Mouse (Mus musculus) megakaryocyte-erythroid progenitor cell, adult 5 weeks (primary cell): Measurements from ENCODE around the gene Gna11. TPM values are rescaled to one million over a fixed set of nuclear protein-coding genes. Genes with fewer than 3 reads are reported as not detected.

Source experiments
- polyA plus RNA-seq: library from polyadenylated mRNA; stranded (reverse); fragments of >175 nt; gene quantifications from 2 replicates; pipeline ENCODE4 v1.2.3, GENCODE M21; 2012

Gna11 gene
- polyA plus RNA-seq, result 12.9 and 13.1 TPM in 2 replicates

DNA sequence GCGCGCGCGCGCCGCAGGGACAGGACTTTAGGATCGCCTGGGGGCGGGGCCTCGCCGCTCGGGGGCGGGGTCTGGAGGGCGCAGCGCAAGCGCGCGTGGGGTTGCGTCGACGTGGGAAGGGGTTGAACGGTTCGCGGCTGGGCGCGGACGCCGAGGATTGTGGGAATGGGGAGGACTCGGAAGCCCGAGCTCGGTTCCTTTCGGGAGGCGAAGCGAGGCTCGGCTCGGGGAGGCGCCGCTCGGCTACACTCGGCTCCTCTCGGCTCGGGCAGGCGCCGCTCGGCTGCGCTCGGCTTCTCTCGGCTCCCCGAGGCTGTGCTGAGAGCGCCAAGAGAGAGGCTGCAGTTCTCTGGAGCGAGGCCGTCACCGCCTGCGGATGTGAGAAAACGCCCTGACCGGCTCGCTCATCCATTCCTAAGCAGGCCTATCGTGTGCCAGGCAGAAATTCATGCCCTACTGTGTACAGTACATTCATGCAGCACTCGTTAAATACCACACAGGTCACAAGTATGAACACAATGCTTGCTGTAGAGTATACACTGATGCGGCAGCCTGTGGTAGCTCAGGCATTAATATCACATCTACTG is at the start of gene Gna11:
Gene Gna11, minus strand, starts transcription at position 30 of the 587 bp plus-strand sequence.

DNA sequence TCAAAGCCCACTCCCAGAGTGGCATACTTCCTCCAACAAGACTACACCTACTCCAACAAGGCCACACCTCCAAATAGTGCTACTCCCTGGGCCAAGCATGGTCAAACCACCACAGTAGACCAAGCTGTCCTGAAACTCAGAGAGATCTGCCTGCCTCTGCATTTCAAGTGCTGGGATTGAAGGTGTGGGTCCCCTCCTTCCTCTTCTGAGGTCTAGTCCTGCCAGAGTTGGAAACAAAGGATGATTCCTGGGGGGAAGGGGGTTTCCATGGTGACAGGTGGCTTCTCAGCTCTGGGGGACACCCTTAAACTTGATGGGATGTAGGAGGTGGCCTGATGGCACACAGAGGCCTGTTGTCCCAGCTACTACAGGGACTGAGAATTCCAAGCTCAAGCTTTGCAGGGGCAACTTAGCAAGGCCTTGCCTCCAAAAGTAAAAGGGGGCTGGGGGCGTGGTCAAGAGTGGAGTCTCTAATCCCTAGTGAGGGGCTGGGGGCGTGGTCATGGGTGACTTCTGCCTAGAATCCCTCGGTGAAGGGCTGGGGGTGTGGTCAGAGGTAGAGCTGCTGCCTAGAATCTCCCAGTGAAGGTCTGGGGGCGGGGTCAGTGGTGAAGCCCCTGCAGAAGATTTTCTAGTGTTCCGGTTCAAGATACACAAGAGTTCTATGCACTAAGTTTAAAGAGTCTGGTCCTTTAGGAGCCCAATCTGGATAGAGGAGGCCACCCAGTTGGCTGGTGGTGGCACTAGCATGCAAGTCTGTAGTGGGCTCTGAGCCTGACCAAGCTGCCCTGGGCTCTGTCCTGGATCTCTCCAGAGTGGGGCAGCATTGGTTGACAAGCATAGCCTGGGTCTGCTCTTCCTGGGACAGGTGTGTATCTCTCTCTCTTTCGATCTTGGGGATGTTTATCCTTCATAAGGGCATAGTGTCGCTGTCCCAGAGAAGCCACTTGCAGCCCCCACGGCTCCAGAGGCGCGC is 29.4 kb upstream of the Gna11 start, which contains the start of gene Tle2:
Gene Tle2, plus strand, starts transcription at position 481 of the 976 bp plus-strand sequence.

DNA sequence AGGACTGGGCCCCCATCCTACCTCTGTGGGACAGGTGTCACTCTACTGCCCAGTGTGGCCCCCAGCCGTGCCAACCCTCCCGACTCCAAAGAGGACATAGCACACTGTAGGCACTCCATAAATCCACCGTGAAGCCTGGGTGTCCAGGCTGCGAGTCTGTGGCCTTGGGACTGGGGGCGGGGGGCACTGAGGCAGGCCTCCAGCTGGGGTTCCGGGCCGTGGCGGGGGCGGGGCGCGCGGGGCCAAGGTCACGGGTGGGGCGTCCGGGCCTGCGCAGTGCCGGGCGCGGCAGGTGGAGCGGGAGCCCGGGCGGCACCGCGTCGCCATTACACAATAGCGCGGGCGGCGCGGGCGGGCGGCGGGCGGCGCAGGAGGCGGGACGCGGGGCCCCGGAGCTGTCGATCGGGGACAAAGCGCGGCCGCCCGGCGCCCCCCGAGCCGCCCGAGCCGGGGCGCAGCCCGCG is 14.2 kb upstream of the Gna11 start, which contains the start of gene Aes:
Gene Aes, plus strand, starts transcription at position 326 of the 464 bp plus-strand sequence.

GRCm38 (mm10) chr10:81524051-81524605 is 20.9 kb downstream of the Gna11 start, which contains the start of gene Gna15:
Gene Gna15 (minus strand): TSS chr10:81524225.

DNA sequence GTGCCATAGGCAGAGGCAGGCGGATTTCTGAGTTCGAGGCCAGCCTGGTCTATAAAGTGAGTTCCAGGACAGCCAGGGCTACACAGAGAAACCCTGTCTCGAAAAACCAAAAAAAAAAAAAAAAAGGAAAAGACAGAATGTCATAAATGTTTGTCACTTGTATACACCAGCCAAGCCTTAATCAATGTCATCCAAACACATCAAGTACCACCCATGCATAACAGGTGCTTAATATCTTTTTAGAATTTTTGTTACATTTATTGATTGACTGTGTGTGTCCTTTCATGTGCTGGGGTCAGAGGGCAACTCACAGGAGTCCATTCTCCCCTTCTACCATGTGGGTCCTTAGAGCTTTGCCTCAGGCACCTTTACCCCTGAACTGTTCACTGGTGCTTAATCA is 45.0 kb downstream of the Gna11 start, which contains the start of gene S1pr4:
Gene S1pr4, minus strand, starts transcription at position 101 of the 400 bp plus-strand sequence.

GRCm38 (mm10) chr10:81496264-81496901 is 48.6 kb downstream of the Gna11 start, which contains the start of gene Ncln:
Gene Ncln (minus strand): TSS chr10:81496392.

DNA sequence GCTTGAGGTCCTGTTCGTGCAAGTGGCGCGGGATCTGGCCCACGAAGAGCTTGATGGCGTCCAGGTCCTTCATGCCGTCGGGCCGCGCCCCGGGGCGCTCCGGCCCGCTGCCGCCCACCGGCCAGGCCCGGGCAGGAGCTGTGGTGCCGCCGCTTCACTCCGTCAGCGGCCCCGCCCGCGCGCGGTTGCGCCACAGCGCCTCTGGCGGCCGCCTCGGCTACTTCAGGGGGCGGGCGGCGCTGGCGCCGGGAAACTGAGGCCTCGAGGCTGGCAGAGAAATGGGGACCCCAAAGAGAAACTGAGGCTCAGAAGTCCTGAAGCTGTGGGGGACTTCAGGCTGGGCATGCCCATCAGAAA is 62.5 kb downstream of the Gna11 start, which contains the start of gene Celf5:
Gene Celf5, minus strand, starts transcription at position 177 of the 357 bp plus-strand sequence.

Other genes starting within 250 kb of the Gna11 start
- 96.8 and 123 TPM in 2 replicates for gene Cactin, start 224.1 kb downstream of the Gna11 start, polyA plus RNA-seq
- 3.6 and 5.2 TPM in 2 replicates for gene Tbxa2r, start 216.5 kb downstream of the Gna11 start, polyA plus RNA-seq
- 0.32 and 0.93 TPM in 2 replicates for gene Gipc3, start 201.9 kb downstream of the Gna11 start, polyA plus RNA-seq
- gene Hmg20b, start 194.7 kb downstream of the Gna11 start, polyA plus RNA-seq, result 274 and 308 TPM in 2 replicates
- 60.6 and 65.0 TPM in 2 replicates for gene Mfsd12, start 187.7 kb downstream of the Gna11 start, polyA plus RNA-seq
- gene 4930404N11Rik, start 179.4 kb downstream of the Gna11 start, polyA plus RNA-seq, result 2.8 and 5.0 TPM in 2 replicates
- 55.8 and 61.0 TPM in 2 replicates for gene Fzr1, start 166.7 kb downstream of the Gna11 start, polyA plus RNA-seq
- gene Dohh, start 160.8 kb downstream of the Gna11 start, polyA plus RNA-seq, result 169 and 171 TPM in 2 replicates
- gene Gm48551, start 160.7 kb downstream of the Gna11 start, polyA plus RNA-seq, result 0.64 and 1.3 TPM in 2 replicates
- 6.5 and 12.0 TPM in 2 replicates for gene Gm48552, start 156.2 kb downstream of the Gna11 start, polyA plus RNA-seq
- 9.7 and 10.1 TPM in 2 replicates for gene Smim24, start 152.1 kb downstream of the Gna11 start, polyA plus RNA-seq
- gene Nfic, start 89.6 kb downstream of the Gna11 start, polyA plus RNA-seq, result 223 and 238 TPM in 2 replicates
- 0.11 and 0.35 TPM in 2 replicates for gene Celf5, start 62.5 kb downstream of the Gna11 start, polyA plus RNA-seq
- gene Ncln, start 48.8 kb downstream of the Gna11 start, polyA plus RNA-seq, result 293 and 377 TPM in 2 replicates
- 29.4 and 31.3 TPM in 2 replicates for gene S1pr4, start 45.1 kb downstream of the Gna11 start, polyA plus RNA-seq
- 62.5 and 63.6 TPM in 2 replicates for gene Gna15, start 21.0 kb downstream of the Gna11 start, polyA plus RNA-seq
- 1,582 and 1,630 TPM in 2 replicates for gene Aes, start 14.3 kb upstream of the Gna11 start, polyA plus RNA-seq
- gene Tle2, start 29.4 kb upstream of the Gna11 start, polyA plus RNA-seq, result 19.6 and 35.0 TPM in 2 replicates
- 28.2 and 41.6 TPM in 2 replicates for gene Tle6, start 55.9 kb upstream of the Gna11 start, polyA plus RNA-seq
- 0.09 and 0.15 TPM in 2 replicates for gene BC025920, start 61.1 kb upstream of the Gna11 start, polyA plus RNA-seq
- 75.3 and 78.0 TPM in 2 replicates for gene Sirt6, start 82.6 kb upstream of the Gna11 start, polyA plus RNA-seq
- 5.9 and 7.5 TPM in 2 replicates for gene Ankrd24, start 83.3 kb upstream of the Gna11 start, polyA plus RNA-seq
- gene Gm10778, start 103.9 kb upstream of the Gna11 start, polyA plus RNA-seq, result 0.09 and 0.13 TPM in 2 replicates
- gene Zfp433, start 159.6 kb upstream of the Gna11 start, polyA plus RNA-seq, result 0.27 TPM in 1 of 2 replicates, not detected in the other
- 0.04 TPM in 1 of 2 replicates, not detected in the other for gene Gm3055, start 226.0 kb upstream of the Gna11 start, polyA plus RNA-seq